Mouse (Mus musculus) midbrain, embryonic 15.5 days (tissue): ENCODE measurements around the gene Per3. TPM values are rescaled to one million over a fixed set of nuclear protein-coding genes. Genes with fewer than 3 reads are reported as not detected.

ENCODE experiments used
- ATAC-seq: fragments of 200-750 bp; cut with Nextera tagmentation; replicated peaks from 2 replicates; pipeline ENCODE4 v1.8.0; 2017; ENCODE audit warnings: moderate TSS enrichment
- H3K27ac ChIP-seq: fragments of 300-500 bp; sonication (generic); 2 replicates; pipeline ENCODE4 v1.5.1; 2015; ENCODE audit warnings: mild to moderate bottlenecking, inconsistent platforms
- H3K27me3 ChIP-seq: fragments of 300-500 bp; sonication (generic); replicated peaks from 2 replicates; pipeline ENCODE4 v1.6.1; 2015; ENCODE audit warnings: inconsistent platforms
- H3K36me3 ChIP-seq: fragments of 300-500 bp; sonication (generic); replicated peaks from 2 replicates; pipeline ENCODE4 v1.6.1; 2015; ENCODE audit warnings: inconsistent platforms
- H3K4me1 ChIP-seq: fragments of 300-500 bp; sonication (generic); 2 replicates; pipeline ENCODE4 v1.6.1; 2015; ENCODE audit warnings: inconsistent platforms
- H3K4me2 ChIP-seq: fragments of 300-500 bp; sonication (generic); 2 replicates; pipeline ENCODE4 v1.6.1; 2015; ENCODE audit warnings: inconsistent platforms, mild to moderate bottlenecking, moderate library complexity
- H3K4me3 ChIP-seq: fragments of 300-500 bp; sonication (generic); 2 replicates; pipeline ENCODE4 v1.5.1; 2015; ENCODE audit warnings: mild to moderate bottlenecking, inconsistent platforms
- H3K9ac ChIP-seq: fragments of 300-500 bp; sonication (generic); 2 replicates; pipeline ENCODE4 v1.6.1; 2015; ENCODE audit warnings: mild to moderate bottlenecking, inconsistent platforms
- H3K9me3 ChIP-seq: fragments of 300-500 bp; sonication (generic); 2 replicates; pipeline ENCODE4 v1.6.1; 2016; ENCODE audit warnings: inconsistent platforms
- WGBS: fragments of 180-500 bp; shearing (Covaris S2); methylation state at CpG from one replicate; pipeline ENCODE4 v1.1.7; 2015; ENCODE audit warnings: mixed read lengths; 5-methylcytosine and 5-hydroxymethylcytosine counted together
- polyA plus RNA-seq: library from polyadenylated mRNA; unstranded; fragments of >200 nt; fragmentation: Nextera tagmentation; extraction: Ambion mirVana; gene quantifications from 2 replicates; pipeline ENCODE4 v1.2.1, GENCODE M21; 2015

The Per3 gene
- polyA plus RNA-seq, 1 experiment from 2014 or later = 3.8 TPM

- no peak overlapping the region for H3K27ac ChIP-seq
- no peak overlapping the region for H3K4me3 ChIP-seq
- no peaks in the 10 kb centered on the region for H3K27me3 ChIP-seq
- no peak overlapping the region for H3K9ac ChIP-seq
- 91% methylated on average over 10 of the region's 10 CpGs for WGBS
- H3K36me3 ChIP-seq = 0 out of 2 replicates have a peak, but pooled peaks cover 4% of the 10 kb centered on the region
- no peaks in the 10 kb centered on the region for H3K9me3 ChIP-seq
- no peak overlapping the region for H3K4me2 ChIP-seq
- no peaks in the 10 kb centered on the region for H3K4me1 ChIP-seq
- no peak for ATAC-seq
Observed at GRCm38 (mm10) chr4:151015946-151016345, 28.5 kb downstream of the Per3 start.

- Histone ChIP-seq H3K27ac (no peak overlapping the region), H3K4me2 (no peak overlapping the region), H3K9me3 (no peaks in the 10 kb centered on the region), H3K4me3 (no peak overlapping the region), H3K4me1 (no peaks in the 10 kb centered on the region), H3K27me3 (no peaks in the 10 kb centered on the region), H3K36me3 (no peaks in the 10 kb centered on the region), H3K9ac (no peak overlapping the region)
- WGBS = 86% methylated on average over 7 of the region's 7 CpGs
- ATAC-seq = no peak
Observed at GRCm38 (mm10) chr4:151010316-151010715, 34.1 kb downstream of the Per3 start.

- Histone ChIP-seq H3K4me2 (no peak overlapping the region), H3K9me3 (no peaks in the 10 kb centered on the region), H3K27me3 (no peaks in the 10 kb centered on the region), H3K27ac (no peak overlapping the region), H3K4me3 (no peak overlapping the region), H3K36me3 (no peaks in the 10 kb centered on the region), H3K4me1 (no peaks in the 10 kb centered on the region), H3K9ac (no peak overlapping the region)
- ATAC-seq = no peak
- 59% methylated on average over 6 of the region's 6 CpGs for WGBS
Observed at GRCm38 (mm10) chr4:151006945-151007344, 37.5 kb downstream of the Per3 start.

GRCm38 (mm10) chr4:151005656-151006318 is 38.7 kb downstream of the Per3 start:
- Histone ChIP-seq H3K27me3 (no peaks in the 10 kb centered on the region), H3K36me3 (no peaks in the 10 kb centered on the region), H3K27ac (no peak overlapping the region), H3K4me1 (no peaks in the 10 kb centered on the region), H3K4me2 (no peak overlapping the region), H3K9ac (no peak overlapping the region), H3K4me3 (no peak overlapping the region), H3K9me3 (no peaks in the 10 kb centered on the region)
- no peak for ATAC-seq
- WGBS = 95% methylated on average over 13 of the region's 13 CpGs

GRCm38 (mm10) chr4:151001397-151001796 is 43.1 kb downstream of the Per3 start:
- Histone ChIP-seq H3K36me3 (no peaks in the 10 kb centered on the region), H3K9ac (no peak overlapping the region), H3K27ac (no peak overlapping the region), H3K4me1 (no peaks in the 10 kb centered on the region), H3K4me2 (no peak overlapping the region), H3K4me3 (no peak overlapping the region), H3K27me3 (no peaks in the 10 kb centered on the region), H3K9me3 (no peaks in the 10 kb centered on the region)
- WGBS = 74% methylated on average over 13 of the region's 13 CpGs
- ATAC-seq = no peak

GRCm38 (mm10) chr4:150998626-150999025 is 45.8 kb downstream of the Per3 start:
- ATAC-seq = no peak
- 97% methylated on average over 9 of the region's 9 CpGs for WGBS
- Histone ChIP-seq H3K4me1 (no peaks in the 10 kb centered on the region), H3K36me3 (no peaks in the 10 kb centered on the region), H3K4me2 (no peak overlapping the region), H3K9me3 (no peaks in the 10 kb centered on the region), H3K27me3 (no peaks in the 10 kb centered on the region), H3K27ac (no peak overlapping the region), H3K9ac (no peak overlapping the region), H3K4me3 (no peak overlapping the region)

- H3K27me3 ChIP-seq = no peaks in the 10 kb centered on the region
- ATAC-seq = no peak
- 94% methylated on average over 7 of the region's 7 CpGs for WGBS
- H3K4me3 ChIP-seq = no peak within 1 kb of the TSS
- H3K4me2 ChIP-seq = no peak within 1 kb of the TSS
- no peaks in the 10 kb centered on the region for H3K36me3 ChIP-seq
- no peak within 1 kb of the TSS for H3K9ac ChIP-seq
- no peak within 1 kb of the TSS for H3K27ac ChIP-seq
- H3K9me3 ChIP-seq = no peaks in the 10 kb centered on the region
- no peaks in the 10 kb centered on the region for H3K4me1 ChIP-seq
Observed at GRCm38 (mm10) chr4:150996797-150997196, 47.7 kb downstream of the Per3 start, which contains the start of gene Uts2. Gene Uts2, plus strand, starts transcription at chr4:150997097.

GRCm38 (mm10) chr4:150990148-150990547 is 54.3 kb downstream of the Per3 start:
- Histone ChIP-seq H3K9me3 (no peaks in the 10 kb centered on the region), H3K27ac (no peak overlapping the region), H3K4me1 (no peaks in the 10 kb centered on the region), H3K9ac (no peak overlapping the region), H3K4me2 (no peak overlapping the region), H3K36me3 (no peaks in the 10 kb centered on the region), H3K4me3 (no peak overlapping the region), H3K27me3 (no peaks in the 10 kb centered on the region)
- ATAC-seq = no peak
- 50% methylated on average over 6 of the region's 6 CpGs for WGBS

GRCm38 (mm10) chr4:150980153-150980552 is 64.3 kb downstream of the Per3 start:
- H3K4me3 ChIP-seq = no peak overlapping the region
- no peak overlapping the region for H3K9ac ChIP-seq
- ATAC-seq = no peak
- 93% methylated on average over 5 of the region's 5 CpGs for WGBS
- no peaks in the 10 kb centered on the region for H3K4me1 ChIP-seq
- H3K9me3 ChIP-seq = no peaks in the 10 kb centered on the region
- H3K36me3 ChIP-seq = no peaks in the 10 kb centered on the region
- no peak overlapping the region for H3K4me2 ChIP-seq
- no peak overlapping the region for H3K27ac ChIP-seq
- no peaks in the 10 kb centered on the region for H3K27me3 ChIP-seq

GRCm38 (mm10) chr4:150979455-150979854 is 65.0 kb downstream of the Per3 start:
- H3K9me3 ChIP-seq = no peaks in the 10 kb centered on the region
- no peak overlapping the region for H3K9ac ChIP-seq
- no peaks in the 10 kb centered on the region for H3K36me3 ChIP-seq
- ATAC-seq = no peak
- WGBS = 83% methylated on average over 9 of the region's 9 CpGs
- H3K27ac ChIP-seq = no peak overlapping the region
- no peaks in the 10 kb centered on the region for H3K4me1 ChIP-seq
- H3K27me3 ChIP-seq = no peaks in the 10 kb centered on the region
- H3K4me3 ChIP-seq = no peak overlapping the region
- no peak overlapping the region for H3K4me2 ChIP-seq

GRCm38 (mm10) chr4:150978156-150978910 is 66.1 kb downstream of the Per3 start:
- Histone ChIP-seq H3K27ac (no peak overlapping the region), H3K36me3 (no peaks in the 10 kb centered on the region), H3K27me3 (no peaks in the 10 kb centered on the region), H3K4me1 (no peaks in the 10 kb centered on the region), H3K9ac (no peak overlapping the region), H3K9me3 (no peaks in the 10 kb centered on the region), H3K4me2 (no peak overlapping the region), H3K4me3 (no peak overlapping the region)
- no peak for ATAC-seq
- WGBS = 88% methylated on average over 21 of the region's 21 CpGs

- no peaks in the 10 kb centered on the region for H3K27me3 ChIP-seq
- no peaks in the 10 kb centered on the region for H3K4me1 ChIP-seq
- whole genome bisulfite sequencing = 40% methylated on average over 1 of the region's 1 CpGs
- H3K4me3 ChIP-seq = no peak overlapping the region
- no peak for ATAC-seq
- no peaks in the 10 kb centered on the region for H3K36me3 ChIP-seq
- H3K4me2 ChIP-seq = no peak overlapping the region
- H3K9ac ChIP-seq = no peak overlapping the region
- H3K9me3 ChIP-seq = no peaks in the 10 kb centered on the region
- no peak overlapping the region for H3K27ac ChIP-seq
Observed at GRCm38 (mm10) chr4:150975145-150975544, 69.3 kb downstream of the Per3 start.

- no peaks in the 10 kb centered on the region for H3K36me3 ChIP-seq
- no peaks in the 10 kb centered on the region for H3K4me1 ChIP-seq
- no peaks in the 10 kb centered on the region for H3K27me3 ChIP-seq
- H3K9me3 ChIP-seq = no peaks in the 10 kb centered on the region
- no peak overlapping the region for H3K27ac ChIP-seq
- no peak overlapping the region for H3K9ac ChIP-seq
- no peak for ATAC-seq
- H3K4me3 ChIP-seq = no peak overlapping the region
- no peak overlapping the region for H3K4me2 ChIP-seq
- 79% methylated on average over 8 of the region's 8 CpGs for WGBS
Observed at GRCm38 (mm10) chr4:150973264-150973663, 71.2 kb downstream of the Per3 start.
